Mouse (Mus musculus) lung, embryonic 14.5 days (tissue): ENCODE results near the gene Zscan29. TPM values are rescaled to one million over a fixed set of nuclear protein-coding genes. Genes with fewer than 3 reads are reported as not detected.
"Not testable (repeated sequence)": the region's sequence is repeated elsewhere in the genome, so short reads cannot be mapped to it uniquely, and the experiment has no call there.

Experiments used
- ATAC-seq: fragments of 200-750 bp; cut with Nextera tagmentation; 2 replicates; pipeline ENCODE4 v1.8.0; 2017; ENCODE audit warnings: mild to moderate bottlenecking, moderate TSS enrichment, moderate library complexity; ENCODE audit not compliant: insufficient read depth
- DNase-seq: peaks from one replicate; pipeline ENCODE4 v3.0.0-alpha.2; 2015
- H3K27ac ChIP-seq: fragments of 300-500 bp; sonication (generic); 2 replicates; pipeline ENCODE4 v1.5.1; 2014; ENCODE audit warnings: low read depth, mild to moderate bottlenecking, moderate library complexity
- H3K27me3 ChIP-seq: fragments of 300-500 bp; sonication (generic); 2 replicates; pipeline ENCODE4 v1.6.1; 2014; ENCODE audit warnings: low read length, control low read depth; ENCODE audit not compliant: insufficient read depth
- H3K36me3 ChIP-seq: fragments of 300-500 bp; sonication (generic); 2 replicates; pipeline ENCODE4 v1.6.1; 2014; ENCODE audit warnings: control low read depth; ENCODE audit not compliant: insufficient read depth
- H3K4me1 ChIP-seq: fragments of 300-500 bp; sonication (generic); 2 replicates; pipeline ENCODE4 v1.6.1; 2014; ENCODE audit warnings: antibody characterized with exemption, control low read depth; ENCODE audit not compliant: insufficient read depth
- H3K4me2 ChIP-seq: fragments of 300-500 bp; sonication (generic); 2 replicates; pipeline ENCODE4 v1.6.1; 2014; ENCODE audit warnings: mild to moderate bottlenecking
- H3K4me3 ChIP-seq: fragments of 300-500 bp; sonication (generic); 2 replicates; pipeline ENCODE4 v1.5.1; 2014; ENCODE audit warnings: low read depth, low read length
- H3K9ac ChIP-seq: fragments of 300-500 bp; sonication (generic); 2 replicates; pipeline ENCODE4 v1.6.1; 2014
- H3K9me3 ChIP-seq: fragments of 300-500 bp; sonication (generic); 2 replicates; pipeline ENCODE4 v1.6.1; 2016; ENCODE audit warnings: low read depth, low read length, control low read depth
- CTCF ChIP-seq: IDR thresholded peaks from 2 replicates; pipeline ENCODE4 v1.5.1; 2016; ENCODE audit warnings: antibody characterized with exemption, low read depth
- WGBS: fragments of 180-500 bp; shearing (Covaris S2); extraction: QIAGEN DNeasy Blood & Tissue Kit; methylation state at CpG from one replicate; pipeline ENCODE4 v1.1.7; 2014; 5-methylcytosine and 5-hydroxymethylcytosine counted together
- polyA plus RNA-seq: library from polyadenylated mRNA; unstranded; fragments of >200 nt; fragmentation: Nextera tagmentation; extraction: Ambion mirVana; gene quantifications from 2 replicates; pipeline ENCODE4 v1.2.1, GENCODE M21; 2014

Zscan29 gene
- polyA plus RNA-seq, 1 experiment from 2014 or later, result 10.8 TPM

DNA sequence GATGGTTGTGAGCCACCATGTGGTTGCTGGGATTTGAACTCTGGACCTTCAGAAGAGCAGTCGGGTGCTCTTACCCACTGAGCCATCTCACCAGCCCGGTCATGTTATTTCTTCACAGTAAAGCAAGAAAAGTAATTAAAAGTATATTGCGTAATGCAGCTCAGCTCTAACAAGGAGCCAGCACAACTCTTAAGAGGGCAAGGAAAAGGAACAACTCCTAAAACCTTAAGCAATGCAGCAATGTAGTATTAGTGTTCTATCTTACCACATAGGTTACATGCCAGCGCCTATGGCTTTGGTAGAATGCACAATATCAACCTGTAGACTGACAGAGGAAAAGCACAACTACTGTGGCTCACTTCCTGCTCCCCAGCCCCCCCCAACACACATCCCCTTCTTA is 33.6 kb downstream of the Zscan29 start:
- WGBS, result over 99% methylated on average over 4 of the region's 4 CpGs

DNA sequence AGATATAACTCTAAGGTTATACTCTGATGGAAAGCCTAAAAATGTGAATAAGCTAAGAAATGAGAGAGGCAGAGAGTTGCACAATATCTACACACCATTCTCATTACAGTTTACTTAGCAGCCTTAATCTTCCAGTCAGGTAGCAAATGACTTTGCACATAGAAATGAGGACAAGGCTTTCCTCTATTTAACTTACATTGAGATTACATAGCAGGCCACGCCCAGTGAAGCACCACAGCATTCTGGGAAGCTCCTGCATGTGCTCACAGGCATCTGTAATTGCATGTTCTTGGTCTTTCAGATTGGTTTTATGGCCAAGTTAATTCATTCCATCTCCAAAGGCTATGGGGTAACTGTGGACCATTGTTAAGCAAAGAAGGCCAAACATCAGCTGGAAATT is 38.1 kb downstream of the Zscan29 start:
- no peak overlapping the region for H3K4me2 ChIP-seq
- no peaks in the 10 kb centered on the region for H3K9me3 ChIP-seq
- 0 out of 2 replicates have a peak, but pooled peaks cover 4% of the 10 kb centered on the region for H3K36me3 ChIP-seq
- H3K4me1 ChIP-seq, result no peaks in the 10 kb centered on the region
- no peaks in the 10 kb centered on the region for H3K27me3 ChIP-seq
- no peak overlapping the region for H3K27ac ChIP-seq
- no peak overlapping the region for H3K9ac ChIP-seq
- no peak for ATAC-seq
- no peak for DNase-seq
- TF ChIP-seq CTCF, result no peak
- no peak overlapping the region for H3K4me3 ChIP-seq
- 61% methylated on average over 1 of the region's 1 CpGs for WGBS

More for the DNA sequence above, 33.6 kb downstream of the Zscan29 start:
- Histone ChIP-seq H3K4me1 (peaks cover 7% of the 10 kb centered on the region), H3K9ac (no peak overlapping the region), H3K4me3 (no peak overlapping the region), H3K9me3 (peaks cover 8% of the 10 kb centered on the region; the same call in 1 of the 2 replicates), H3K36me3 (peaks cover 16% of the 10 kb centered on the region), H3K4me2 (no peak overlapping the region), H3K27me3 (no peaks in the 10 kb centered on the region), H3K27ac (no peak overlapping the region)
- no peak for TF ChIP-seq CTCF
- DNase-seq (no peak), ATAC-seq (no peak)

GRCm38 (mm10) chr2:121128865-121129620 is 41.9 kb downstream of the Zscan29 start:
- 48% methylated on average over 9 of the region's 9 CpGs for WGBS

GRCm38 (mm10) chr2:121127536-121127935 is 43.4 kb downstream of the Zscan29 start:
- Histone ChIP-seq H3K36me3 (no peaks in the 10 kb centered on the region), H3K27me3 (no peaks in the 10 kb centered on the region), H3K27ac (no peak overlapping the region), H3K9ac (no peak overlapping the region), H3K4me3 (no peak overlapping the region), H3K4me2 (no peak overlapping the region), H3K9me3 (no peaks in the 10 kb centered on the region), H3K4me1 (no peaks in the 10 kb centered on the region)
- ATAC-seq (no peak), DNase-seq (no peak)
- TF ChIP-seq CTCF, result no peak
- WGBS, result 68% methylated on average over 1 of the region's 1 CpGs

More at GRCm38 (mm10) chr2:121128865-121129620, 41.9 kb downstream of the Zscan29 start:
- Histone ChIP-seq H3K27ac (no peak overlapping the region; the same call in 1 of the 2 replicates), H3K9me3 (no peaks in the 10 kb centered on the region), H3K36me3 (no peaks in the 10 kb centered on the region), H3K4me3 (no peak overlapping the region), H3K27me3 (no peaks in the 10 kb centered on the region), H3K4me1 (no peaks in the 10 kb centered on the region), H3K9ac (no peak overlapping the region), H3K4me2 (no peak overlapping the region)
- ATAC-seq, result peak; percentile 70; the same call in 1 of the 2 replicates
- TF ChIP-seq CTCF, result no peak
- peak; percentile 34 for DNase-seq

- not testable (repeated sequence) for ATAC-seq, H3K4me1 ChIP-seq, H3K36me3 ChIP-seq, DNase-seq, H3K27ac ChIP-seq, H3K27me3 ChIP-seq, H3K4me2 ChIP-seq, H3K4me3 ChIP-seq, H3K9me3 ChIP-seq, H3K9ac ChIP-seq
- 87% methylated on average over 5 of the region's 5 CpGs for WGBS
Measured at GRCm38 (mm10) chr2:121126302-121126701, 44.6 kb downstream of the Zscan29 start.

GRCm38 (mm10) chr2:121119260-121119659 is 51.7 kb downstream of the Zscan29 start:
- ATAC-seq (peak; percentile 74), DNase-seq (peak; percentile 66)
- Histone ChIP-seq H3K9ac (no peak overlapping the region), H3K9me3 (no peaks in the 10 kb centered on the region), H3K27ac (no peak overlapping the region), H3K4me1 (no peaks in the 10 kb centered on the region), H3K4me2 (no peak overlapping the region), H3K27me3 (no peaks in the 10 kb centered on the region), H3K4me3 (no peak overlapping the region), H3K36me3 (no peaks in the 10 kb centered on the region)
- 54% methylated on average over 3 of the region's 3 CpGs for WGBS
- TF ChIP-seq CTCF, result no peak

DNA sequence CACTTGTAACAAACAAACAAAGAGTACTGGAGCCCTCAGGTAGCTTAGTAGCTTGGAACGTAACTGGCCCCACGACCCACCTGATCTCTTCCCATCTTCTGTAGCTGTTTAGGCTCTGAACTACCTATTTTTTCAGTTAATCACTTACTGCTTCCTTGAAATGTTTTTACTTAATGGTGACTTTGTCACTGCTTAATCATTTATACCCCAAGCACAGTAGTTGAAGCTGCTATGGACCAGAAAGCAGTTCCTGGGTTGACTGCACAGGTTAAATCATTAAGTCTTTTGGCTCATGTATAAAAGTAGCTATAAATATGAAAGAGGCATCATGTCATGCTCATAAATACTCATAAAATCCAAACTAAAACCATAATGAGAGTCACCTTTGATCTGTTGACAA is 55.5 kb downstream of the Zscan29 start:
- Histone ChIP-seq H3K4me3 (no peak overlapping the region), H3K27me3 (no peaks in the 10 kb centered on the region), H3K4me1 (no peaks in the 10 kb centered on the region), H3K9ac (no peak overlapping the region), H3K4me2 (no peak overlapping the region), H3K36me3 (no peaks in the 10 kb centered on the region), H3K9me3 (no peaks in the 10 kb centered on the region), H3K27ac (no peak overlapping the region)
- no peak for TF ChIP-seq CTCF
- no peak for ATAC-seq
- 90% methylated on average over 2 of the region's 2 CpGs for WGBS
- DNase-seq, result no peak
